In the genomic region with DNA sequence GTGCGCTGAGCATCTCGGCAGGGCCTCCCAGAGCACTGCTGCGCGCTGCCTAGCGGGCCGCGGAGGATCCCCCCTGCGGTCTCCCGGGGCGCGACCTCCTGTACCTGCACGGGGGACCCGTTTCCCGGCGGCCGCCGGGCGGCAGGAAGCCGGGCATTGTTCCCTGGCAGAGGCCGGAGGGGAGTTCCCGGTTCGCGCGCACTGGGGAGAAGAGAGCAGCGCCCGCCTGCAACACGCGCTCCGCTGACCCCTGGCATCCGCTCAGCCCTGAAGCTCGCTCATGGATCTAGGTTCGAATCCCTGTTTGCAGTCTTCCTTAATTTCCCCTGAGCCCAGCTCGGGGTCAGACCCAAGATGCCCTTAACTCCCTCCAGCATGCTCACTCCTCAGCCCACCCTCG, we compare ENCODE assay signal across 8 mouse cellular contexts. TPM values are rescaled to one million over a fixed set of nuclear protein-coding genes. Genes with fewer than 3 reads are reported as not detected.
DNase-seq lines count a peak whose midpoint lies in the region; ATAC-seq and TF ChIP-seq lines count a peak whose summit lies in the region.

No protein-coding gene starts in this region.

- no peaks in the 10 kb centered on the region for H3K36me3 ChIP-seq in liver, embryonic 13.5 days
- no peaks in the 10 kb centered on the region for H3K36me3 ChIP-seq in stomach, postnatal 0 days (ENCODE audit: control insufficient read depth, insufficient read depth, low read length)

- peaks cover 19% of the 10 kb centered on the region for H3K4me1 ChIP-seq in liver, embryonic 13.5 days (replicated peaks)
- no peaks in the 10 kb centered on the region for H3K4me1 ChIP-seq in stomach, postnatal 0 days (replicated peaks; ENCODE audit: control insufficient read depth, insufficient read depth)

- intact Hi-C loops in heart, postnatal 10 days (cut with DNase I): loop anchor here (5.0 to 10.0 kb wide), 3 partner anchors 73 to 1124 kb away; a partner anchor contains a TSS

- peak overlapping the region; percentile 22; the same call in 1 of the 2 replicates for H3K4me3 ChIP-seq in liver, embryonic 13.5 days (replicated peaks)
- H3K4me3 ChIP-seq in stomach, postnatal 0 days (ENCODE audit: low read depth, low read length): no peak overlapping the region

- H3K27me3 ChIP-seq in liver, embryonic 13.5 days: peaks cover 48% of the 10 kb centered on the region
- peaks cover 3% of the 10 kb centered on the region; the same call in 1 of the 2 replicates for H3K27me3 ChIP-seq in stomach, postnatal 0 days (ENCODE audit: control insufficient read depth, insufficient read depth, low read length)

- WGBS in liver, embryonic 13.5 days (ENCODE audit: insufficient replicate concordance): 5% methylated on average over 34 of the region's 34 CpGs
- 12% methylated on average over 26 of the region's 34 CpGs for WGBS in stomach, postnatal 0 days

- TF ChIP-seq EP300 in stomach, postnatal 0 days (optimal IDR thresholded peaks at IDR 0.05): no peak

- H3K4me2 ChIP-seq in liver, embryonic 13.5 days: peak overlapping the region; percentile 45
- H3K4me2 ChIP-seq in stomach, postnatal 0 days (replicated peaks; ENCODE audit: low read depth): 0 out of 2 replicates have a peak overlapping the region, but pooled peaks have one; percentile 17

- H3K9ac ChIP-seq in liver, embryonic 13.5 days: no peak overlapping the region
- 0 out of 2 replicates have a peak overlapping the region, but pooled peaks have one; percentile 31 for H3K9ac ChIP-seq in stomach, postnatal 0 days (ENCODE audit: low read length)

- no peak for ATAC-seq in liver, embryonic 13.5 days (ENCODE audit: low read depth)
- ATAC-seq in stomach, postnatal 0 days (ENCODE audit: low FRiP score, low TSS enrichment): no peak
- no peak for ATAC-seq in megakaryocyte progenitor cell, adult 5-6 weeks (replicated peaks; ENCODE audit: poor library complexity)

- no peak overlapping the region for H3K27ac ChIP-seq in liver, embryonic 13.5 days
- H3K27ac ChIP-seq in stomach, postnatal 0 days (replicated peaks): no peak overlapping the region

- H3K9me3 ChIP-seq in liver, embryonic 13.5 days (replicated peaks): no peaks in the 10 kb centered on the region
- H3K9me3 ChIP-seq in stomach, postnatal 0 days (ENCODE audit: control insufficient read depth, low read length): no peaks in the 10 kb centered on the region

- peak; percentile 7 for DNase-seq in thymus, postnatal 14 days
- no peak for DNase-seq in thymus, postnatal 10 days (ENCODE audit: low spot score in 2 of 2)
- peak; percentile 36 to 43 for DNase-seq in heart, postnatal 10 days
- DNase-seq in liver, embryonic 13.5 days: no peak
- DNase-seq in stomach, postnatal 0 days (ENCODE audit: low spot score): no peak
- DNase-seq in cerebellum, postnatal 4 days (ENCODE audit: low spot score in 2 of 2): no peak
- no peak for DNase-seq in urinary bladder, adult 2 months (ENCODE audit: low spot score)

- TF ChIP-seq CTCF in stomach, postnatal 0 days (IDR thresholded peaks at IDR 0.05; ENCODE audit: low read depth): no peak

RNA-seq across cellular contexts. Expression of a gene that starts 19.4 kb away (rescaled TPM):
- 10 to 100 TPM; 15.5 to 16.0 TPM for total RNA-seq in heart, postnatal 10 days (2021)
- polyA plus RNA-seq in liver, embryonic 13.5 days (2015; fragmentation: Nextera tagmentation; extraction: Ambion mirVana): 18.6 and 20.5 TPM in 2 replicates
- 31.0 and 36.2 TPM in 2 replicates for polyA plus RNA-seq in stomach, postnatal 0 days (2015; fragmentation: Nextera tagmentation; extraction: Ambion mirVana)
- polyA plus RNA-seq in urinary bladder, adult 2 months (2012; rRNA removed): 63.0 and 70.3 TPM in 2 replicates
- 32.0 and 36.6 TPM in 2 replicates for total RNA-seq in megakaryocyte progenitor cell, adult 5-6 weeks (2015)
- total RNA-seq in megakaryocyte progenitor cell, adult 5-6 weeks (2017): 40.4 and 40.5 TPM in 2 replicates

Comparison
In these comparisons a context has a peak if more than half of its experiments do, and no peak if none do; other contexts are left out.
1. DNase-seq: peak in thymus, postnatal 14 days (single experiment) and heart, postnatal 10 days (2 of 2); none in thymus, postnatal 10 days (0 of 2), liver, embryonic 13.5 days (single experiment), stomach, postnatal 0 days (single experiment), cerebellum, postnatal 4 days (0 of 2) and urinary bladder, adult 2 months (single experiment).